Mouse (Mus musculus): ENCODE measurements around the gene Coq8a.

Gene Coq8a

DNA sequence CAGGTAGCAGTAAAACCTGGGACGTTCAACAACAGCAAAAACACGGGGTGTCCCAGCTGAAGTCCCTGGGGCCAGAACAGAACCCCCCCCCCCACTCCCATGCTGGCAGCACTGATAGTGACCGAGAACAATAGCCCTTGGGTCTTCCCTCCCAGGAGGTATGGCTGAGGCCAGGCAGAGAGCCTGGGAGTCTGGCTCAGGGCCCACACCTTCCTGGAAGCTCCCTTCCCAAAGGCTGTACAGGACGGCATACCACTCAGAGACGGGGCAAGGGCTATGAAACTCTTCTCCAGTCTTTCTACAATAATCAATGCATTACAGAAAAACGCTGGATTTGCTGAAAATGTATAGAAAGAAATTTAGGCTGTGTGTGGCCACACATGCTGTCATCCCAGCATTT is 24.7 kb downstream of the Coq8a start:
- DNase-seq (ENCODE audit: low read depth): no peak

DNA sequence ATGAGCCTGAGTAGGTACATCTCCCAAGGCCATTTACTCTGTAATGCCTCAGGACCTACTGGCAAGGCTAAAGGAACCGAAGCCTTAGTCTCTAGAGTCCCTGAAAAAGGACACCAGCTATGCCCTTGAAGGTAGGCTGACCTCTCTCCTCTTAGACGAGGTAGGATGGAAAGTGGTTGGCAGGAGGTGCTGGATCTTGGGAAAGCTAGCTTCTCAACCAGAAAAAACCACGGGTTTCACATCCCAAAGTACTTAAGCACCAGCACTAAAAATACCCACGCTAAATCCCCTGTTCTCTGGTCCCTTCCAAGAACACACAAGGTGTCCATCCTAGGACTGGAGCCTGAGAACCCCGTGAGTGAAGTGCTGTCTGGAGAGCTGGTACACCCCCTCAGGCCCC is 26.4 kb downstream of the Coq8a start:
- no peak for DNase-seq (ENCODE audit: low read depth)

DNA sequence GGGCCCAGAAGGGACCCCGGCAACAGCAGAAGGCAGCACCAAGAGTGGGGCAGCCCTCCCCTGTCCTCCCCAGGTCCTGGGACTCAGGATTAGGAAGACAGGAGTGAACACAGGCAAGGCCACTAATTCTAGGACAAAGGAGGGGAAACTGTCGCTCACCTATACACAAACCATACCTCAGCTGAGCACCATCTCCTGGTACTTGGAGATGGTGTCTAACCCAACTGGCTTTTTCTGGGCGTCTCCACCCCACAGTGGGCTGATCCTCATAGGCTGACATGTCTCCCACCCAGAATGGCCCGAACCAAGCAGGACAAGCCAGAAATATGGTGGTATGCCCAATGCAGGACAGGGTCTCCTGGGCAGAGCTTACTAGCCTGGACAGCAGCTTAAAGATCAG is 26.8 kb downstream of the Coq8a start:
- DNase-seq (ENCODE audit: low read depth): no peak

DNA sequence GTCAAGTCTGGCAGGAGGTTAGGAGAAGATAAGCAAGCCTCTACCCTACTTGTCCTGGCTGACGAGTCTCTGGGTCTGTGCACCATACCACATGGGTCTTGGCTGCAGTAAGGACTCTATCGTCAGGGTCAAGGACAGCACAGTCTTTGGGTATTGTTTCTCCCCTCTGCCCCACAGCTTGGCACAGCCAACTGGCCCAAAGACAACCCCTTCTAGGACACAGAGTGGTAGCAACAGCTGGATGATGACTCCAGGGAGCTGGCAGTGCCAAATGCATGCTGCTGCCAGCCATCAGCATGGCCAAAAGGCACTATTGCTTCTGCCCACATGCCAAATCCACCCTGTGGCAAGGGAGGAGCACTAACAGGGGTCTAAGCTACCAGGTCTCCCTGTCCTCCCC is 27.5 kb downstream of the Coq8a start:
- DNase-seq (ENCODE audit: low read depth): no peak

DNA sequence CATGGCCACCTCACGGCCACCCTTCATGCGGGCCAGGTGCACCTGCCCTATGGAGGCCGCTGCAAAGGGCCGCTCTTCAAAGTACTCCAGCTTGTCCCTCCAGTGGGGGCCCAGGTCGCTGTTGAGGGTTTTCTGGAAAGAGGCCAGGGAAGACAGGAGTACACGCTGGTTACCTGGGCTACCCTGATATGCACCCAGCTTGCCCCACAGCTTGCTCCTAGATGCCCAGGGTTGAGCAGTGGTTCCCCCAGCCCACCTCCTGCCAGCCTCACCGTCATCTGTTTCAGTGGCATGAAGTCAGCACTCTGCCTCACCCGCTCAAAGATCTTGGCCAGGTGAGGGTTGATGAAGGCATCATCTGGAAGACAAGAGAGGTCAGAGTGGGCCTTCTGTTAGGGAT is 29.3 kb downstream of the Coq8a start:
- DNase-seq (ENCODE audit: low read depth): no peak

DNA sequence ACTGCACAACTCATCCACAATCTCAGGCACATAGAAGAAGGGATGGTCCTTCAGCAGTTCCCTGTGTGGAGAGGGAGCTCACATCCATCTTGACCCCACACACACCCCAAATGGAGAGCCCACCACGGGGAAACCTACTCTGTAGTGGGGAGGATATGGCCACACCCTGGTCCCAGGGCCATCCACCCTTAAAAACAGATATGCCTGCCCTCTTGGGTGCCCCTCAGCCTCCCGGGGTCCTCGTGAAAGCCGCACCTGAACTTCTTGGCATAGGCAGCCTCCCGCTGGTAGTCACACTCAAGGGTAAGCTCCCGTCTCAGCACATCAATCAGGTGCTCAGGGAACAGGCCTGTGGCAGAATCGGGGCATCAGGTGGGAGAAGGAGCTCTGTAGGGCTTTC is 30.2 kb downstream of the Coq8a start:
- DNase-seq (ENCODE audit: low read depth): no peak

DNA sequence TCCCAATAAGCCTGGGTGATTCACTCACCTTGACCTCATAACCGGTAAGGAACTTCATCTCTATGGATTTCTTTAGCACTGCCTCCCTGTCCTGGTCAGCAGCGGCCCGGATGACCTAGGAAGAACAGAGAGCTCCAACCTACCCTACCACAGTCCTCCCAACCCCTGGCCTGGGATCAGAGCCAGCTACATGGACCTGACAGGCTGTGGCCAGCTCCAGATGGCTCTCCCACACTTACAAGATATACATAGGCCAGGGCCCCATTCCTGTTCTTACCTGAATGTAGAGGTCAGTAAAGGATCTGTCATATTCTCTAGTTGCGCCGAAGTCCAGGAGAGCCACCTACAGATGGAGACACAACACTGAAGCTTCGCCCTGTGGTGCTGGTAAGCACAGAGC is 31.1 kb downstream of the Coq8a start:
- no peak for DNase-seq (ENCODE audit: low read depth)

DNA sequence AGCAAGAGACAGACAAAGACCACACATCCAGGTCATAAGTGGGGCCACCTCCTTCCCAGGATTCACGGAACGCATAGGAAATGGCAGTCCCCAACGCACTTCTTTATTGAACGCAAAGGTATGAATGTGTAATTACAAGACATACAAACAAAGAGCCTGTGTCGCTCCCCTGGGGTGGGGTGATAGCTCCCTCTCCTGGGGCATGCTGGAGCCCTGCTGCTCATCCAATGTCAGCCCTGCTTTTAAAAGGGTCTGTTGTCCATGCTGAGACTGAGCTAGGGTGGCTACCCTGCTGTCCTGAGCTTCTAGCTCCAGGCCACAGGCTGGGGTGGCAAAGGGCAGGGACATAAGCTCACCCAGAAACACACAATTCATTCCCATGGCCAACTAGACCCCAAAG is 32.9 kb downstream of the Coq8a start:
- no peak for DNase-seq (ENCODE audit: low read depth)

DNA sequence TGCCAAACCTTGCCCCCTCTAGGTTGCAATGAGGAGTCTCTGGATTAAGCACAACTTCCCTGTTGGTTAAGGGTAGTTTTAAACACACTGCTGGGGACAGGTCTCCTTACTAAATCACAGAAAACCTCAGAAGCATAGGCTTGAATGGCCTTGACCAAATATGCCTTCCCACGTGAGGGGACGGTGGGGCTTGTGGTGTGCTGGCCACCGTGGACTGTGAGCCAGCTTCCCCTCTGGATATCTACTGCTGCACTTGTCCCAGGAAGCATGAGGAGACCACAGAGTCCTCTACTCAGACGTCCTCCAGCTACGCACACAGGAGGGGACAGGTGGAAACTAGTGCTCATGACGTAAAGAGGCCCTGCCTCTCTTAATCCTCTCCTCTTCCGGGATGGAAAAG is 36.4 kb downstream of the Coq8a start:
- DNase-seq (ENCODE audit: low read depth): no peak

DNA sequence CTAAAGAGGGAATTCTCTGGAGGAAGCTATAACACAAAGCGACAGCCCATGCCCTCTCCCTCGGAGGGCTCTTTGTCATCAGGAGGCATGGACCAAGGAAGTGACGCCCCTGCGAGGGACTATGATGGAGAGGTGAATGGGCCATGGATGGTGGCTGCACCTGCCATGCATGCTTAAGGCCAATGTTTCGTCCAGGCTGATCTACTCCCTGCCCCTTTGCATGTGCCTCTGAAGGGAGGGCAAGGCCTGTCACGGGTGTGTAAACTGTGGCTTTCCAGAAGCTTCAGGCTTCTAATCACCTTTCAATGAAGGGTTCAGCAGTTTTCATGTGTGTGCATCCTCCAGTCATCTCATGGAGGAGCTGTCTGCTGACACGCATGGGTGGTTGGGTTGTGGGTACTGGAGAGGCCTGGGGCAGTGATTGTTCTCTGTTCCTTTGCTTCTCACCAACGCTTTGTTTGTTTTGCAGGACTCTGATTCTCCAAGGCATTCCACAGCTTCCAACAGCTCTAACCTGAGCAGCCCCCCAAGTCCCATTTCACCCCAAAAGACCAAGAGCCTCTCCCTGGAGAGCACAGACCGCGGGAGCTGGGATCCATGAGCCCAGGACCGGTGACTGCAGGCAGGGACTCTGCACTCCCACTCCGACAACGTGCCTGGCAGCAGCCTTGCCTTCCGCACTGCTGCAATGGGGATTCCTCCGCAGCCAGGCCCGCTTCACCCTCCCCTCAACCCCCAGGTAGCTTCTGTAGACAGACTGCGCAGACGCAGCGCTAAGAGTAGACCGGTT is 37.6 kb downstream of the Coq8a start:
- no peak for DNase-seq (ENCODE audit: low read depth)

DNA sequence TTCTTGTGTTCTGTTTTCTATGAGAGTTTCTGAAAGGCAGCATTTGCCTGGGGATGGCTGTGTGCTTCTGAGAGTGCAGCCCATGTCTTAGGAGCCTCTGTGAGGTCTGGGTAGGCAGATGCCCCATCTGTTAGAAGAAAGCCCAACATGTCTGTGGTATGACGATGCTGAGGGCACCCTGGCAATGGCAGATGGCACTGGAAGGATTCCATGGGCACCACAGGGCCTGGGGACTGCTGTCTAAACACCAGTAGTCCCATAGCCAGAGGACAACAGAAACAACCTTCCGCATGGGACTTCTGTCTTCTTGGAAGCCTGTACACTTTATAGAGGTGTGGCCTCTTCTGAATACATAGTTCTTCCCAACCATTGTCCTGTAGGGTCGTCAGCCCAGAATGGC is 38.2 kb downstream of the Coq8a start:
- DNase-seq (ENCODE audit: low read depth): no peak

DNA sequence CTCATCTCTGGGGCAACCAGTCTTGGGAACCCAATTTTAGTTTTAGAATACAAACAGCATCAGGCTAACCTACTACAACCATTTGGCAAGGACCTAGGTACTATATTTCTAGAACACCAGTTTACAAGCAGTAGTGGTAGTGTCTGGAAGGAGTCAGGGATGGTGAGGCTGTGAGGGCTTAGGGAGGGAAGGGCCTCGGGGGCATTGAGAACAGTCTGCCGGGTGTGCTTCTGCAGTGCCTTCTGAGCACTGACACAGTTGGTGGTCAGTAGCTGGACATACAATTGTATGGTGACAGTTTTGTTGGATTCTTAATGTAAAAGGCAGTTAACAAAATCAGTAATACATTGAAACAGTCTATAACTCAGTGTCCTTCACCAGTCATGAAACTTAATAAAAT is 38.9 kb downstream of the Coq8a start:
- no peak for DNase-seq (ENCODE audit: low read depth)

DNA sequence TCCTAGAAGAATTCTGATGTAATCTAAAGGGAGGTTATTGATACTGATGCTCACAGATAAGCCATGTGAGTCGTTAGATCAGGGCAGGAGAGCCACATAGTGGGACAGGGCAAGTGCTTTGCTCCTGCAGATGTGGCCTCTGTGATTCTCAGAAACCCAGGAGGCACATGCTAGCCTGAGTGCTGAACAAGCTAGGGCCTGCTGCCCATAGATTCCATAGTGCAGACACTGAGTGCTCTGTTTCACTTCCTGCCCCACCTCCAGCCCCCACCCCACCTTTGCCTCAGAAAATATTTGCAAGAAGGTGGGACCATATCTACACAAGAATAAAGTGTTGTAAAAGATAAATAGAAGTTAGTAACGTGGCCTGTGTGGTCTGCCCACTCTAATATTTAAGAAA is 40.8 kb downstream of the Coq8a start:
- no peak for DNase-seq (ENCODE audit: low read depth)

DNA sequence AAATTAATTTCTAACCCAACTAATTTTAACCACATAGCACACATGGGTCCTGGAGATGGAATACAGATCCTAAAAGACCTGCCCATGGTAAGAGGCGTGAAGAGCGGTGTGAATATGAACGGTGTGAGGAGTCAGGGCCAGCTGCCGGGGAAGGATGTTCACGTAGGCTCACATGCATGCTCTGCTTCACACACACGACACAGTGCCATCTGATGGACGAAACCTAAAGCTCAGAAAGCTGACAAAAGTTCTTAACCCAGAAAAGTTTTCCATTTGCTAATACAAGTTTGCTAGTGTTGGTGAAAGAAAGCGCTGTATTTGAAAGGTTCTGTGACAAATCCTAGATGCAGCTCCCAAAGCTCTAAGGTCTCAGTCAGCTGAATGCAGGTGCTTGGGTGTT is 48.2 kb downstream of the Coq8a start:
- DNase-seq (ENCODE audit: low read depth): no peak

DNA sequence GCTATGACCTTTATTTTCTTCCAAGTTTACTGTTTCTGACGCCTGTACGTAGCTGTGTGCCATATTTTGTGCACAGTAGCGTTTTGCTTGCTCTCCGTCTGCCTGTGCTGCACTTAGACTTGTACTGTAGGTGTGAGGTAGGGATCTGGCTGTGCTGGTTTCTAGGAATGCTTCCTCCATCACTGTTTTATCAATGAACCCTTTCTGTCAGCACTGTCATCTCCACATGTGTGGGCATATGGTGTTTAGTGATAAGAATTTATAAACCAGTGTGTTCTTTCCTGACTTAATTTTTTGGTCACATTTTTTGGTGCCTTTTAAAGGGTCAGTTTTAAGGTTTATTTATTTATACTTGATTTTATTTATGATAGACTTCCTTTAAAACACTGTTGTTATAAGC is 50.8 kb downstream of the Coq8a start:
- peak; percentile 18 for DNase-seq (ENCODE audit: low read depth)

DNA sequence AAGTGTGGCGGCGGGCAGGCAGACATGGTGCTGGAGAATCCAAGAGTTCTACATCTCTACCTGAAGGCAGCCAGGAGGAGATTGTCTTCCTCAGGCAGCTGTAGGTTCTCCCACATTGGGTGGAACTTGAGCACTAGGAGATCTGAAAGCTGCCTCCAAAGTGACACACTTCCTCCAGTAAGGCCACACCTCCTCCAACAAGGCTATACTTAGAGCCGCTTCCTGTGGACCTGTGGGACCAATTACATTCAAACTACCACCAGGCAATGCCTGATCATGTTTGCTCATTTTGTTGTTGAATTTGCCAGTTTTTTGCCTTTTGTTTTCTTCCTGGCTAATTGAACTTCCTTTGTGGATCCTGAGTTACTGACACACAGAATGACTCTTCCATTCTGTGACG is 51.4 kb downstream of the Coq8a start:
- DNase-seq (ENCODE audit: low read depth): peak; percentile 19

DNA sequence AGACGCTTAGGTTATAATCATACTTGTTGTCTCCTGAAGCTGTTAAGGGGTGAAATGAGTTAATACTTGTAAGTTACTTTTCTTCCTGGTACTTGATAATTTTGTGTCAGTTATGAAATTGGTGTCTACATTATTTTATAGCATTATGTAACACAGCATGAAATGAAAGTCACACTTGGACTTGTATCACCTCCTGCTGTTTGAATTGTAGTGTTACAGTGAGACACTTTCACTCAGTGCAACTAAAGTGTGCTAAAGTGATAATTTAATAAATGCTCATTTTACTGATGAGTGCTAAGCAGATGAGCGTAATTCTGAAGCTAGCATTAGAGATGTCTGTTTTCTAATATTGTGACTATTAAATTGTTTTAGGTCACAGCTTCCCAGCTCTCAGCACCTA is 58.4 kb downstream of the Coq8a start:
- DNase-seq (ENCODE audit: low read depth): no peak

DNA sequence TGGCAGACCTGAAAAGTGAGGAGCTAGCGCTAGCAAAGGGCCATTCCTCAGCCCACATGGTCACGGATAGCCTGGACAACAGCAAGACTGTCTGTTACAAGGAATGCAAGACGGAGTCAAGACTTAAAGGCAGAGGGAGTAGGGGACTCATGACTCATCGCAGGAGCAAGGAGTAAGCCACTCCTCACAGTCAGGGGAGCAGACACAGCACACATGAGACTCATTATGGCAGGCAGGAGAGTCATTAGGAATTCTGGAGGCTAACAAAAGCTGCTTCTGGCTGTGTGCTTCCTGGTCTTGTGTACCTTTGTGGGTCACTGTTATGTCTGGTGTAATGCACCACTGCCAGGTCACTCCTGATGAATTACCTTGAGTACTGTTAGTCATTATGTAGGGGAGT is 60.2 kb downstream of the Coq8a start:
- no peak for DNase-seq (ENCODE audit: low read depth)

DNA sequence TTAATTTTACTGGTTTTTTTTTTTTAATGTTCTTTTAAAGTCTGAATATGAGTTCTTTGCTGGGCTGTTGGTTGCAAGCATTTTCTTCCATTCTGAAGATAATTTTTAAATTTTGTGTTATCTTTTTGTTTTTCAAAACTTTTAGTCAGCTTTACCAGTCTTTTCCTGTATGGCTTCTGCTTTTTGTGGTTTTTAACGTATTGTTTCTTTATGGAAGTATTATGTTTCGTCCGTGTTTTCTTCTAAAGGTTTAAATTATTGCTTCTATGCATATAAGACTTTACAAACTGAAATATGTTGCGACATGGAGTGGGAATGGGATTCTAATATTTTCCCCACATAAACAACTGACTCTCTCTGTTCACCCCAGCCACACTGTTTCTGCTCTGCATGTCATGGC is 67.2 kb downstream of the Coq8a start:
- no peak for DNase-seq (ENCODE audit: low read depth)

DNA sequence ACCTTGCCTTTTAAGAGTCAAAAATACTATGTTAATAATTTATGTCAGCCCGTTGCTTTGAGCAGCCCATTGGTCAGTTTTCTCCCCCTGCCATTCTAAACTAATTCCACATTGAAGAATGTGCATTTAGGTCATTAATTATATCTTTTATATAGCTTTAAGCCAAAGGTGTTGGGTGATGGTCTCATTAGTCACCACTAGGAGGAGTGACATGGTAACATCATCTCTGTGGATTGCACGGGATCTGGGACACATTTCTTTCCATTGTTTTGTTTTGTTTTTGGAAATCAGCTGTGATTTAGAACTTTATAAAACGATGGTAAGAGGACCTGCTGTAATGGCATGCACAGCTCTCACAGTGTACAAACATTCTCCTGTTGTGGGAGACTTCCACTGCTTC is 68.0 kb downstream of the Coq8a start:
- DNase-seq (ENCODE audit: low read depth): no peak

DNA sequence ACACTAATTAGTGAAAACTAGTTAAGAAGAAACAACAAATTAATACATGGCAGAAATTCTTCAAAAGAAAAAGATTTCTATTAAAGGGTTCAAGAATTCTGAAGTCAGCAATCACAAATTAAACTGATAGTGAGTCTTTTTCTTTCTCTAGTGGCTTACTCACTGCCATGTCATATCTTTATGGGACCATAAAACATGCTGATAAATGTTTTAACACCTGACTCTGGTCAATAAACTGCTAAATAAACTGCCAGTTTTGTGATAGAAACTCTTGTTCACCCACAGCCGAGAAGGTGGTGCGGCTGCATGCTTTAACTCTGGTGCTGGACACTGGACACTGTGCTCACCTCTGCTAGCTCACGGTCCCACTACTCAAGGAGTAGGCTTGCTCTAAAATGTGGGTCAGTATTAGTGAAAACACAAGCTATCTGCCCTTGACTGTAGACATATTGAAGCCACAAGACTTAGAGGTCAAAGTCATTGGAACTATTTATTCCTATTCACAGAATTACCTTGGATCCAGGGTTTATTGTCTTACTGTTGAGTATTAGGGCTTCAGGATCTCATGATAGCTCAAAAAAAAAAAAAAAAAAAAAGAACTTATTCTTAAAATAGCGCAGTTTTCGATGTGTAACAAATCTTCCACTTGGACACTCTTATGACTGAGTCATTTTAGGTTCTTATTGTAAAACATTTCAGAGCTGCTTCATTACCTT is 71.2 kb downstream of the Coq8a start:
- no peak for DNase-seq (ENCODE audit: low read depth)

DNA sequence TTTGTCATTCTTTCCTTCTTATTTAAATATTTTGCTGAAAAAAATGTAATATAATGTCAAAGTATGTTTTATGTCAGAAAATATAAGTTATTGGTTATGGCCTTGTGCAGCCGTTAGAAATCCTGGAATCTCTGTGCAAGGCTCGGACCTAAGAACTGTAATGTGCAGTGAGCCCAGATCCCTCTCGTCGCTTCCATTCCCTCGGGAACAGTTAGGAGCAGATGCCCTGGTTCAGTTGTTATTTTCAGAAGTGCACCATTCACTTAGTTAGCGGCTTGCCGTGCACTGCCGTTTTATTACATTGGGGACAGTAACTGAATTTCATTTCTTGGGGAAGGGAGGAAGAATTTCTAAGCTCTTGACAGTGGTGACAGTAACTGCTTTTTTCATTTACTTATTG is 81.2 kb downstream of the Coq8a start:
- no peak for DNase-seq (ENCODE audit: low read depth)

DNA sequence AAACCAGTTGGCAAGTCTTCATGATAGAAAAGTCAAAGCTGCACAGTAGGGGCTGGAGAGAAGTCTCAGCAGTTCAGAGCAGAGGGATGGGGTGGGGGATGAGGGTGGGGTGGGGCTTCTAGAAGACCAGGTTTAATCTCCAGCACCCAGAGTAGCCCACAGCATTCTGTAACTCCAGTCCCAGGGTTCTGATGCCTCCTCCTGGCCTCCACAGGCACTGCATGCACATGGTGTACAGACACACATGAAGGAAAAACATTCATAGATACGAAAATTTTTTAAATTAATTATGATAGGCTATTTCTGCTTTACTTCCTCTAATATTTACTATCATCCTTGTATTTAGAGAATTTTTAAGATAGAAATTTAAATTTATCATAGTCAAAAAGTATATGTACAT is 82.9 kb downstream of the Coq8a start:
- DNase-seq (ENCODE audit: low read depth): peak; percentile 10
